ENCODE assay signal across 21 mouse cellular contexts in the genomic region with DNA sequence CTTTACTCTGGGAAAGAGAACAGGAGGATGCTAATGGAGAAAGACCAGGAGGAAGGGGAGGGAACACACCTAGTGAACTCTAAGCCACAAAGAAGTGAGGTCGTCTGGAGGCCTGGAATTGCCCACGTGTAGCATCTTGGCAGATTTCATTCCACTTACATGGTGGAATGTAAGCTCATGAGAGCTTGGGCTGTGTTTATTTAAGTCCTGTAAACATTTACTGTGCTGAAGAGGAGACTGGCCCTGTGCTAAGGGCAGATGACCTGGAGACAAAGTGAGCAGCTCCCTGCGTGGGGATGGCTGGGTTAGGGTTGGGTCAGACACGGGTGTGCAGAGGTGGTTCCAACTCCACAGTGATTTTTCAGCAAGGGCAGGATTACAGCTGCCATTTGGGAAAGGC.
DNase-seq lines count a peak whose midpoint lies in the region; ATAC-seq and TF ChIP-seq lines count a peak whose summit lies in the region.
"Had no signal": no experiment of that assay in that cellular context is flagged by ENCODE, and none has a peak within 500 bp of the region (broad histone marks: within the 10 kb centered on the region; RNA-seq: fewer than 3 reads in every experiment).

No protein-coding gene starts in this region.

- WGBS in liver, embryonic 12.5 days (ENCODE audit: insufficient replicate concordance): 44% methylated on average over 4 of the region's 4 CpGs
- WGBS in liver, postnatal 0 days (ENCODE audit: insufficient replicate concordance): 33% methylated on average over 4 of the region's 4 CpGs
- WGBS in limb, embryonic 14.5 days: 37% methylated on average over 4 of the region's 4 CpGs
- WGBS in lung, postnatal 0 days: 13% methylated on average over 4 of the region's 4 CpGs
- WGBS in stomach, postnatal 0 days: 30% methylated on average over 4 of the region's 4 CpGs

- no peak for DNase-seq in liver, postnatal 0 days
- no peak for DNase-seq in limb, embryonic 14.5 days (ENCODE audit: low spot score)
- peak; percentile 34 for DNase-seq in lung, postnatal 0 days (ENCODE audit: low spot score)
- no peak for DNase-seq in stomach, postnatal 0 days (ENCODE audit: low spot score)
- no peak for DNase-seq in layer of hippocampus, postnatal 10 days (ENCODE audit: low spot score in 2 of 2)
- no peak for DNase-seq in ovary, postnatal 14 days (ENCODE audit: low spot score)
- DNase-seq: adrenal gland, adult 2 months; B cell, adult 2 months; cerebellum, adult 11-12 months; cerebellum, postnatal 10 days; heart, postnatal 10 days; kidney, postnatal 25 days had no signal

- no peak for TF ChIP-seq EP300 in liver, postnatal 0 days (IDR thresholded peaks at IDR 0.05; ENCODE audit: low read depth)
- TF ChIP-seq EP300 in lung, postnatal 0 days (IDR thresholded peaks at IDR 0.05): no peak
- no peak for TF ChIP-seq EP300 in stomach, postnatal 0 days (optimal IDR thresholded peaks at IDR 0.05)

- H3K4me2 ChIP-seq in liver, embryonic 12.5 days: no peak overlapping the region
- H3K4me2 ChIP-seq in liver, postnatal 0 days (ENCODE audit: low read depth, low read length): no peak overlapping the region
- no peak overlapping the region for H3K4me2 ChIP-seq in limb, embryonic 14.5 days (replicated peaks; ENCODE audit: low read depth, low read length, severe bottlenecking)
- no peak overlapping the region for H3K4me2 ChIP-seq in lung, postnatal 0 days (replicated peaks; ENCODE audit: low read depth, low read length)
- H3K4me2 ChIP-seq in stomach, postnatal 0 days (replicated peaks; ENCODE audit: low read depth): no peak overlapping the region
- H3K4me2 ChIP-seq: embryonic facial prominence, embryonic 12.5 days; forebrain, embryonic 12.5 days; midbrain, embryonic 12.5 days had no signal

- TF ChIP-seq POLR2A in limb, embryonic 14.5 days (IDR thresholded peaks at IDR 0.05; ENCODE audit: borderline replicate concordance, extremely low read depth, insufficient read depth, insufficient read length): no peak

- H3K4me1 ChIP-seq in liver, embryonic 12.5 days: no peaks in the 10 kb centered on the region
- peaks cover 5% of the 10 kb centered on the region; the same call in 1 of the 2 replicates for H3K4me1 ChIP-seq in liver, postnatal 0 days (ENCODE audit: insufficient read depth)
- H3K4me1 ChIP-seq in limb, embryonic 14.5 days (ENCODE audit: control insufficient read depth, insufficient read depth, low read length): peaks cover 9% of the 10 kb centered on the region; the same call in 1 of the 2 replicates
- no peaks in the 10 kb centered on the region for H3K4me1 ChIP-seq in lung, postnatal 0 days (ENCODE audit: insufficient read depth, low read depth, low read length)
- H3K4me1 ChIP-seq in stomach, postnatal 0 days (replicated peaks; ENCODE audit: control insufficient read depth, insufficient read depth): no peaks in the 10 kb centered on the region
- H3K4me1 ChIP-seq: forebrain, embryonic 12.5 days; hindbrain, embryonic 10.5 days; midbrain, embryonic 12.5 days had no signal

- TF ChIP-seq CTCF in liver, postnatal 0 days (IDR thresholded peaks at IDR 0.05; ENCODE audit: low read depth): no peak
- TF ChIP-seq CTCF in lung, postnatal 0 days (IDR thresholded peaks at IDR 0.05): no peak
- no peak for TF ChIP-seq CTCF in stomach, postnatal 0 days (IDR thresholded peaks at IDR 0.05; ENCODE audit: low read depth)

- no peaks in the 10 kb centered on the region for H3K27me3 ChIP-seq in liver, embryonic 12.5 days (replicated peaks)
- no peaks in the 10 kb centered on the region for H3K27me3 ChIP-seq in liver, postnatal 0 days (ENCODE audit: insufficient read depth, low read length)
- H3K27me3 ChIP-seq in limb, embryonic 14.5 days (ENCODE audit: control insufficient read depth, insufficient read depth, low read length): no peaks in the 10 kb centered on the region
- H3K27me3 ChIP-seq in lung, postnatal 0 days (replicated peaks; ENCODE audit: insufficient read depth, low read length): no peaks in the 10 kb centered on the region
- H3K27me3 ChIP-seq in stomach, postnatal 0 days (ENCODE audit: control insufficient read depth, insufficient read depth, low read length): no peaks in the 10 kb centered on the region
- H3K27me3 ChIP-seq: embryonic facial prominence, embryonic 12.5 days; forebrain, embryonic 12.5 days; midbrain, embryonic 12.5 days had no signal

- H3K27ac ChIP-seq in liver, embryonic 12.5 days: no peak overlapping the region
- H3K27ac ChIP-seq in liver, postnatal 0 days (ENCODE audit: low read depth): no peak overlapping the region
- H3K27ac ChIP-seq in limb, embryonic 14.5 days (replicated peaks; ENCODE audit: low read depth, low read length): 0 out of 2 replicates have a peak overlapping the region, but pooled peaks have one; percentile 20
- no peak overlapping the region for H3K27ac ChIP-seq in lung, postnatal 0 days (ENCODE audit: low read length)
- H3K27ac ChIP-seq in stomach, postnatal 0 days (replicated peaks): no peak overlapping the region
- H3K27ac ChIP-seq: embryonic facial prominence, embryonic 12.5 days; forebrain, embryonic 12.5 days; heart, embryonic 10.5 days; hindbrain, embryonic 10.5 days; layer of hippocampus, adult 2 months; midbrain, embryonic 12.5 days had no signal

- no peaks in the 10 kb centered on the region for H3K36me3 ChIP-seq in liver, embryonic 12.5 days
- H3K36me3 ChIP-seq in liver, postnatal 0 days (replicated peaks; ENCODE audit: insufficient read depth, low read length): no peaks in the 10 kb centered on the region
- H3K36me3 ChIP-seq in limb, embryonic 14.5 days (ENCODE audit: control insufficient read depth, insufficient read depth, low read length): no peaks in the 10 kb centered on the region
- no peaks in the 10 kb centered on the region for H3K36me3 ChIP-seq in lung, postnatal 0 days (ENCODE audit: insufficient read depth, low read length)
- H3K36me3 ChIP-seq in stomach, postnatal 0 days (ENCODE audit: control insufficient read depth, insufficient read depth, low read length): no peaks in the 10 kb centered on the region
- H3K36me3 ChIP-seq: embryonic facial prominence, embryonic 12.5 days; hindbrain, embryonic 10.5 days; midbrain, embryonic 12.5 days had no signal

- no peak overlapping the region for H3K9ac ChIP-seq in liver, embryonic 12.5 days
- no peak overlapping the region for H3K9ac ChIP-seq in liver, postnatal 0 days (replicated peaks)
- H3K9ac ChIP-seq in limb, embryonic 14.5 days (ENCODE audit: low read depth, low read length, severe bottlenecking): no peak overlapping the region
- no peak overlapping the region for H3K9ac ChIP-seq in lung, postnatal 0 days (replicated peaks; ENCODE audit: low read depth)
- no peak overlapping the region for H3K9ac ChIP-seq in stomach, postnatal 0 days (ENCODE audit: low read length)
- H3K9ac ChIP-seq: embryonic facial prominence, embryonic 12.5 days; forebrain, embryonic 12.5 days; midbrain, embryonic 12.5 days had no signal

- ATAC-seq in liver, embryonic 12.5 days: peak; percentile 57; the same call in 1 of the 2 replicates
- ATAC-seq in liver, postnatal 0 days: no peak
- no peak for ATAC-seq in limb, embryonic 14.5 days (ENCODE audit: low FRiP score, low read depth)
- peak; percentile 54 for ATAC-seq in lung, postnatal 0 days
- ATAC-seq in stomach, postnatal 0 days (ENCODE audit: low FRiP score, low TSS enrichment): peak; percentile 47; the same call in 1 of the 2 replicates
- ATAC-seq: hindbrain, embryonic 16.5 days; intestine, postnatal 0 days had no signal

- no peak overlapping the region for H3K4me3 ChIP-seq in liver, embryonic 12.5 days
- no peak overlapping the region for H3K4me3 ChIP-seq in liver, postnatal 0 days (ENCODE audit: low read depth, low read length)
- H3K4me3 ChIP-seq in limb, embryonic 14.5 days (replicated peaks; ENCODE audit: low read length): no peak overlapping the region
- no peak overlapping the region for H3K4me3 ChIP-seq in lung, postnatal 0 days (ENCODE audit: low read depth, low read length)
- no peak overlapping the region for H3K4me3 ChIP-seq in stomach, postnatal 0 days (ENCODE audit: low read depth, low read length)
- H3K4me3 ChIP-seq: embryonic facial prominence, embryonic 12.5 days; forebrain, embryonic 12.5 days; heart, embryonic 10.5 days; hindbrain, embryonic 10.5 days; layer of hippocampus, adult 2 months; midbrain, embryonic 12.5 days had no signal

- H3K9me3 ChIP-seq in liver, embryonic 12.5 days (replicated peaks): peaks cover 6% of the 10 kb centered on the region; the same call in 1 of the 2 replicates
- no peaks in the 10 kb centered on the region for H3K9me3 ChIP-seq in liver, postnatal 0 days (ENCODE audit: low read length)
- no peaks in the 10 kb centered on the region; the same call in 1 of the 2 replicates for H3K9me3 ChIP-seq in limb, embryonic 14.5 days (ENCODE audit: control insufficient read depth, low read length)
- no peaks in the 10 kb centered on the region for H3K9me3 ChIP-seq in lung, postnatal 0 days (ENCODE audit: low read length)
- no peaks in the 10 kb centered on the region for H3K9me3 ChIP-seq in stomach, postnatal 0 days (ENCODE audit: control insufficient read depth, low read length)
- H3K9me3 ChIP-seq: heart, embryonic 10.5 days had no signal

Comparison
In these comparisons a context has a peak if more than half of its experiments do, and no peak if none do; other contexts are left out.
1. ATAC-seq: peak in liver, embryonic 12.5 days (single experiment), lung, postnatal 0 days (single experiment) and stomach, postnatal 0 days (single experiment); none in liver, postnatal 0 days (single experiment) and limb, embryonic 14.5 days (single experiment).